ENCODE assay signal across 11 mouse cellular contexts in the genomic region with DNA sequence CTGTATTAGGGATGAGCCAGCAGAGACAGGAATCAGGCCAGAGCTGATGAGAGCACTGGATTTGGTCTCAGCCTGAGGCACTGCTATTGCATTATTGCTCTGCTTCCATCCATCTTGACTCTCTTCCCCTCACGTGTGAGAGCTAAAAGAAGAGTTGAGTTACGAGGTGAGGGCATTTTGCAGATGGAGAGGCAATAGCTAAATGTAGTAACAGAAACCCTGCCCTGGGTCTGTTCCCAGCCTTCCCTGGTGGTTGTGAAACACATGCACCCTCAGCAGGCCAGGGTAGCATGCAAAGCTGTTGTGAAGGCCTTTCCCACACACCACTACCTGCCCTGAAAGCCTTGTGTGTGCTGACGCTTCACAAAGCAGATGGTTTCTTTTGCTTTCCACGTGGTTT.
DNase-seq lines count a peak whose midpoint lies in the region; ATAC-seq lines count a peak whose summit lies in the region.
"Had no signal": no experiment of that assay in that cellular context is flagged by ENCODE, and none has a peak within 500 bp of the region (broad histone marks: within the 10 kb centered on the region; RNA-seq: fewer than 3 reads in every experiment).

No protein-coding gene starts in this region.

- no peak overlapping the region for H3K9ac ChIP-seq in heart, embryonic 14.5 days (ENCODE audit: low read length)
- H3K9ac ChIP-seq: embryonic facial prominence, embryonic 12.5 days; intestine, embryonic 15.5 days had no signal

- no peak for ATAC-seq in heart, embryonic 14.5 days (ENCODE audit: insufficient number of reproducible peaks, insufficient read depth, low FRiP score, low read depth)
- ATAC-seq: intestine, embryonic 15.5 days; midbrain, embryonic 16.5 days had no signal

- H3K27me3 ChIP-seq in heart, embryonic 14.5 days (ENCODE audit: control insufficient read depth, insufficient read depth, low read length): no peaks in the 10 kb centered on the region
- H3K27me3 ChIP-seq: embryonic facial prominence, embryonic 12.5 days; intestine, embryonic 15.5 days had no signal

- H3K27ac ChIP-seq in heart, embryonic 14.5 days (replicated peaks in 1 of 2; ENCODE audit: control insufficient read depth in 1 of 2, insufficient read depth in 1 of 2, low read depth in 2 of 2, low read length in 2 of 2): peak overlapping the region; percentile 4 to 12; a peak in 1 of 4 replicates
- H3K27ac ChIP-seq: embryonic facial prominence, embryonic 12.5 days; intestine, embryonic 15.5 days had no signal

- WGBS in heart, embryonic 14.5 days: 53% methylated on average over 4 of the region's 4 CpGs

- no peak overlapping the region for H3K4me2 ChIP-seq in heart, embryonic 14.5 days (ENCODE audit: low read length)
- H3K4me2 ChIP-seq: embryonic facial prominence, embryonic 12.5 days; intestine, embryonic 15.5 days had no signal

- peak; percentile 27 for DNase-seq in cerebellum, adult 8-10 months
- DNase-seq in cerebellum, postnatal 4 days (ENCODE audit: low spot score in 2 of 2): no peak
- DNase-seq in kidney, postnatal 10 days: peak; percentile 15
- DNase-seq in kidney, adult 18-20 months: no peak
- DNase-seq in brain, adult 2 months (ENCODE audit: low read depth, low spot score): peak; percentile 27
- no peak for DNase-seq in ovary, adult 18-20 months (ENCODE audit: low spot score)
- DNase-seq in testis, postnatal 10 days (ENCODE audit: low spot score): no peak

- no peak overlapping the region for H3K4me3 ChIP-seq in heart, embryonic 14.5 days (ENCODE audit: control insufficient read depth in 1 of 2, insufficient read depth in 1 of 2, low read depth in 1 of 2, low read length in 2 of 2)
- H3K4me3 ChIP-seq: embryonic facial prominence, embryonic 12.5 days; intestine, embryonic 15.5 days had no signal

- H3K36me3 ChIP-seq in heart, embryonic 14.5 days (ENCODE audit: control insufficient read depth, insufficient read depth, low read length): 0 out of 2 replicates have a peak, but pooled peaks cover 3% of the 10 kb centered on the region
- H3K36me3 ChIP-seq: embryonic facial prominence, embryonic 12.5 days; intestine, embryonic 15.5 days had no signal

- H3K9me3 ChIP-seq in heart, embryonic 14.5 days (ENCODE audit: control insufficient read depth, low read length): no peaks in the 10 kb centered on the region
- H3K9me3 ChIP-seq: embryonic facial prominence, embryonic 12.5 days; intestine, embryonic 15.5 days had no signal

- peaks cover 5 to 27% of the 10 kb centered on the region in 2 experiments for H3K4me1 ChIP-seq in heart, embryonic 14.5 days (ENCODE audit: control insufficient read depth in 2 of 2, insufficient read depth in 2 of 2, low read length in 2 of 2)

Comparison
In these comparisons a context has a peak if more than half of its experiments do, and no peak if none do; other contexts are left out.
1. DNase-seq: peak in cerebellum, adult 8-10 months (single experiment), kidney, postnatal 10 days (single experiment) and brain, adult 2 months (single experiment); none in cerebellum, postnatal 4 days (0 of 2), kidney, adult 18-20 months (single experiment), ovary, adult 18-20 months (single experiment) and testis, postnatal 10 days (single experiment).